Mouse (Mus musculus): Measurements from ENCODE around the gene Ppp6r2. TPM values are rescaled to one million over a fixed set of nuclear protein-coding genes. Genes with fewer than 3 reads are reported as not detected.

Ppp6r2 gene
- polyA plus RNA-seq, 1 experiment from 2014 or later = 84.0 TPM

- ATAC-seq (ENCODE audit: low FRiP score) (no peak), DNase-seq (ENCODE audit: low spot score) (no peak)
- peaks cover 97% of the 10 kb centered on the region for H3K36me3 ChIP-seq (replicated peaks; ENCODE audit: control insufficient read depth, insufficient read depth)
- WGBS = 98% methylated on average over 11 of the region's 11 CpGs
- no peaks in the 10 kb centered on the region for H3K9me3 ChIP-seq (ENCODE audit: control insufficient read depth, low read length)
- no peaks in the 10 kb centered on the region for H3K4me1 ChIP-seq (replicated peaks; ENCODE audit: control insufficient read depth, insufficient read depth, low read length)
- H3K27me3 ChIP-seq (ENCODE audit: control insufficient read depth, insufficient read depth, low read length) = no peaks in the 10 kb centered on the region
- H3K27ac ChIP-seq = no peak overlapping the region
- H3K4me3 ChIP-seq (replicated peaks; ENCODE audit: low read length) = no peak overlapping the region
- H3K4me2 ChIP-seq (replicated peaks) = no peak overlapping the region
- no peak overlapping the region for H3K9ac ChIP-seq
These were observed 78.1 kb downstream of the Ppp6r2 start for GRCm38 (mm10) chr15:89289455-89289854.

- no peaks in the 10 kb centered on the region for H3K9me3 ChIP-seq (ENCODE audit: control insufficient read depth, low read length)
- H3K4me2 ChIP-seq (replicated peaks) = no peak overlapping the region
- 94% methylated on average over 3 of the region's 3 CpGs for WGBS
- no peak for ATAC-seq (ENCODE audit: low FRiP score)
- H3K27ac ChIP-seq = no peak overlapping the region
- no peak overlapping the region for H3K9ac ChIP-seq
- no peak overlapping the region for H3K4me3 ChIP-seq (replicated peaks; ENCODE audit: low read length)
- H3K27me3 ChIP-seq (ENCODE audit: control insufficient read depth, insufficient read depth, low read length) = no peaks in the 10 kb centered on the region
- H3K4me1 ChIP-seq (replicated peaks; ENCODE audit: control insufficient read depth, insufficient read depth, low read length) = no peaks in the 10 kb centered on the region
- H3K36me3 ChIP-seq (replicated peaks; ENCODE audit: control insufficient read depth, insufficient read depth) = peaks cover 98% of the 10 kb centered on the region
- no peak for DNase-seq (ENCODE audit: low spot score)
These were observed 80.2 kb downstream of the Ppp6r2 start for GRCm38 (mm10) chr15:89291521-89291920.

GRCm38 (mm10) chr15:89292795-89293194 is 81.4 kb downstream of the Ppp6r2 start:
- Histone ChIP-seq H3K9me3 (ENCODE audit: control insufficient read depth, low read length) (no peaks in the 10 kb centered on the region), H3K4me1 (replicated peaks; ENCODE audit: control insufficient read depth, insufficient read depth, low read length) (no peaks in the 10 kb centered on the region), H3K9ac (no peak overlapping the region), H3K4me2 (replicated peaks) (no peak overlapping the region), H3K27me3 (ENCODE audit: control insufficient read depth, insufficient read depth, low read length) (no peaks in the 10 kb centered on the region), H3K4me3 (replicated peaks; ENCODE audit: low read length) (no peak overlapping the region), H3K36me3 (replicated peaks; ENCODE audit: control insufficient read depth, insufficient read depth) (peaks cover 98% of the 10 kb centered on the region), H3K27ac (no peak overlapping the region)
- WGBS = 90% methylated on average over 2 of the region's 2 CpGs
- no peak for DNase-seq (ENCODE audit: low spot score)
- ATAC-seq (ENCODE audit: low FRiP score) = no peak

GRCm38 (mm10) chr15:89293778-89294177 is 82.4 kb downstream of the Ppp6r2 start:
- Histone ChIP-seq H3K27me3 (ENCODE audit: control insufficient read depth, insufficient read depth, low read length) (no peaks in the 10 kb centered on the region), H3K4me1 (replicated peaks; ENCODE audit: control insufficient read depth, insufficient read depth, low read length) (no peaks in the 10 kb centered on the region), H3K9ac (no peak overlapping the region), H3K27ac (no peak overlapping the region), H3K4me3 (replicated peaks; ENCODE audit: low read length) (no peak overlapping the region), H3K36me3 (replicated peaks; ENCODE audit: control insufficient read depth, insufficient read depth) (peaks cover 94% of the 10 kb centered on the region), H3K9me3 (ENCODE audit: control insufficient read depth, low read length) (no peaks in the 10 kb centered on the region), H3K4me2 (replicated peaks) (no peak overlapping the region)
- no peak for ATAC-seq (ENCODE audit: low FRiP score)
- no peak for DNase-seq (ENCODE audit: low spot score)
- 94% methylated on average over 10 of the region's 10 CpGs for WGBS

- H3K27me3 ChIP-seq (ENCODE audit: control insufficient read depth, insufficient read depth, low read length) = no peaks in the 10 kb centered on the region
- 96% methylated on average over 8 of the region's 8 CpGs for WGBS
- H3K4me2 ChIP-seq (replicated peaks) = no peak overlapping the region
- no peaks in the 10 kb centered on the region for H3K9me3 ChIP-seq (ENCODE audit: control insufficient read depth, low read length)
- peaks cover 94% of the 10 kb centered on the region for H3K36me3 ChIP-seq (replicated peaks; ENCODE audit: control insufficient read depth, insufficient read depth)
- H3K4me3 ChIP-seq (replicated peaks; ENCODE audit: low read length) = no peak overlapping the region
- H3K9ac ChIP-seq = no peak overlapping the region
- no peaks in the 10 kb centered on the region for H3K4me1 ChIP-seq (replicated peaks; ENCODE audit: control insufficient read depth, insufficient read depth, low read length)
- no peak overlapping the region for H3K27ac ChIP-seq
- no peak for ATAC-seq (ENCODE audit: low FRiP score)
- no peak for DNase-seq (ENCODE audit: low spot score)
These were observed 84.3 kb downstream of the Ppp6r2 start for GRCm38 (mm10) chr15:89295580-89296165.

GRCm38 (mm10) chr15:89296465-89296864 is 85.1 kb downstream of the Ppp6r2 start:
- WGBS = 81% methylated on average over 1 of the region's 1 CpGs
- Histone ChIP-seq H3K27ac (no peak overlapping the region), H3K4me1 (replicated peaks; ENCODE audit: control insufficient read depth, insufficient read depth, low read length) (no peaks in the 10 kb centered on the region)

GRCm38 (mm10) chr15:89297695-89298094 is 86.3 kb downstream of the Ppp6r2 start:
- peaks cover 94% of the 10 kb centered on the region for H3K36me3 ChIP-seq (replicated peaks; ENCODE audit: control insufficient read depth, insufficient read depth)
- 94% methylated on average over 2 of the region's 2 CpGs for WGBS
- no peak overlapping the region for H3K4me2 ChIP-seq (replicated peaks)
- DNase-seq (ENCODE audit: low spot score) (no peak), ATAC-seq (ENCODE audit: low FRiP score) (no peak)
- no peak overlapping the region for H3K9ac ChIP-seq
- no peaks in the 10 kb centered on the region for H3K9me3 ChIP-seq (ENCODE audit: control insufficient read depth, low read length)
- no peak overlapping the region for H3K4me3 ChIP-seq (replicated peaks; ENCODE audit: low read length)
- no peaks in the 10 kb centered on the region for H3K27me3 ChIP-seq (ENCODE audit: control insufficient read depth, insufficient read depth, low read length)
- H3K4me1 ChIP-seq (replicated peaks; ENCODE audit: control insufficient read depth, insufficient read depth, low read length) = no peaks in the 10 kb centered on the region
- H3K27ac ChIP-seq = no peak overlapping the region

More at GRCm38 (mm10) chr15:89296465-89296864, 85.1 kb downstream of the Ppp6r2 start:
- Histone ChIP-seq H3K9ac (no peak overlapping the region), H3K4me3 (replicated peaks; ENCODE audit: low read length) (no peak overlapping the region), H3K4me2 (replicated peaks) (no peak overlapping the region), H3K9me3 (ENCODE audit: control insufficient read depth, low read length) (no peaks in the 10 kb centered on the region), H3K36me3 (replicated peaks; ENCODE audit: control insufficient read depth, insufficient read depth) (peaks cover 94% of the 10 kb centered on the region), H3K27me3 (ENCODE audit: control insufficient read depth, insufficient read depth, low read length) (no peaks in the 10 kb centered on the region)
- no peak for ATAC-seq (ENCODE audit: low FRiP score)
- DNase-seq (ENCODE audit: low spot score) = no peak

GRCm38 (mm10) chr15:89300180-89300579 is 88.8 kb downstream of the Ppp6r2 start:
- Histone ChIP-seq H3K4me2 (replicated peaks) (no peak overlapping the region), H3K27ac (no peak overlapping the region), H3K9me3 (ENCODE audit: control insufficient read depth, low read length) (no peaks in the 10 kb centered on the region), H3K27me3 (ENCODE audit: control insufficient read depth, insufficient read depth, low read length) (no peaks in the 10 kb centered on the region), H3K4me1 (replicated peaks; ENCODE audit: control insufficient read depth, insufficient read depth, low read length) (no peaks in the 10 kb centered on the region), H3K36me3 (replicated peaks; ENCODE audit: control insufficient read depth, insufficient read depth) (peaks cover 94% of the 10 kb centered on the region), H3K4me3 (replicated peaks; ENCODE audit: low read length) (no peak overlapping the region), H3K9ac (no peak overlapping the region)
- 92% methylated on average over 13 of the region's 13 CpGs for WGBS
- no peak for ATAC-seq (ENCODE audit: low FRiP score)
- no peak for DNase-seq (ENCODE audit: low spot score)

- no peaks in the 10 kb centered on the region for H3K27me3 ChIP-seq (ENCODE audit: control insufficient read depth, insufficient read depth, low read length)
- ATAC-seq (ENCODE audit: low FRiP score) (no peak), DNase-seq (ENCODE audit: low spot score) (no peak)
These were observed 89.2 kb downstream of the Ppp6r2 start for GRCm38 (mm10) chr15:89300600-89300999.

GRCm38 (mm10) chr15:89305966-89306365 is 94.6 kb downstream of the Ppp6r2 start:
- Histone ChIP-seq H3K27ac (no peak overlapping the region), H3K36me3 (replicated peaks; ENCODE audit: control insufficient read depth, insufficient read depth) (peaks cover 66% of the 10 kb centered on the region), H3K4me1 (replicated peaks; ENCODE audit: control insufficient read depth, insufficient read depth, low read length) (peaks cover 7% of the 10 kb centered on the region; the same call in 1 of the 2 replicates), H3K4me2 (replicated peaks) (no peak overlapping the region), H3K27me3 (ENCODE audit: control insufficient read depth, insufficient read depth, low read length) (no peaks in the 10 kb centered on the region), H3K9me3 (ENCODE audit: control insufficient read depth, low read length) (no peaks in the 10 kb centered on the region), H3K9ac (no peak overlapping the region), H3K4me3 (replicated peaks; ENCODE audit: low read length) (no peak overlapping the region)
- 87% methylated on average over 1 of the region's 1 CpGs for WGBS
- DNase-seq (ENCODE audit: low spot score) (no peak), ATAC-seq (ENCODE audit: low FRiP score) (no peak)

More at GRCm38 (mm10) chr15:89300600-89300999, 89.2 kb downstream of the Ppp6r2 start:
- WGBS = 96% methylated on average over 8 of the region's 8 CpGs
- Histone ChIP-seq H3K4me2 (replicated peaks) (no peak overlapping the region), H3K9ac (no peak overlapping the region), H3K27ac (no peak overlapping the region), H3K4me3 (replicated peaks; ENCODE audit: low read length) (no peak overlapping the region), H3K36me3 (replicated peaks; ENCODE audit: control insufficient read depth, insufficient read depth) (peaks cover 94% of the 10 kb centered on the region), H3K9me3 (ENCODE audit: control insufficient read depth, low read length) (no peaks in the 10 kb centered on the region), H3K4me1 (replicated peaks; ENCODE audit: control insufficient read depth, insufficient read depth, low read length) (no peaks in the 10 kb centered on the region)

Measured in hindbrain, embryonic 14.5 days (tissue).